Mouse (Mus musculus) layer of hippocampus, adult 8-10 months (tissue): ENCODE measurements around the gene Dll3. TPM values are rescaled to one million over a fixed set of nuclear protein-coding genes. Genes with fewer than 3 reads are reported as not detected.

Experiments used
- DNase-seq, 2 experiments: peaks; one replicate each; pipeline ENCODE4 v3.0.0; 2022; ENCODE audit warnings: low spot score in 2 of 2
- total RNA-seq, 4 experiments: library from RNA; stranded (reverse); gene quantifications; 2 replicates each; pipeline ENCODE4 v1.2.4; 2022

Gene Dll3
- total RNA-seq, 4 experiments from 2014 or later = 1.1 to 2.2 (median 1.7) TPM

DNA sequence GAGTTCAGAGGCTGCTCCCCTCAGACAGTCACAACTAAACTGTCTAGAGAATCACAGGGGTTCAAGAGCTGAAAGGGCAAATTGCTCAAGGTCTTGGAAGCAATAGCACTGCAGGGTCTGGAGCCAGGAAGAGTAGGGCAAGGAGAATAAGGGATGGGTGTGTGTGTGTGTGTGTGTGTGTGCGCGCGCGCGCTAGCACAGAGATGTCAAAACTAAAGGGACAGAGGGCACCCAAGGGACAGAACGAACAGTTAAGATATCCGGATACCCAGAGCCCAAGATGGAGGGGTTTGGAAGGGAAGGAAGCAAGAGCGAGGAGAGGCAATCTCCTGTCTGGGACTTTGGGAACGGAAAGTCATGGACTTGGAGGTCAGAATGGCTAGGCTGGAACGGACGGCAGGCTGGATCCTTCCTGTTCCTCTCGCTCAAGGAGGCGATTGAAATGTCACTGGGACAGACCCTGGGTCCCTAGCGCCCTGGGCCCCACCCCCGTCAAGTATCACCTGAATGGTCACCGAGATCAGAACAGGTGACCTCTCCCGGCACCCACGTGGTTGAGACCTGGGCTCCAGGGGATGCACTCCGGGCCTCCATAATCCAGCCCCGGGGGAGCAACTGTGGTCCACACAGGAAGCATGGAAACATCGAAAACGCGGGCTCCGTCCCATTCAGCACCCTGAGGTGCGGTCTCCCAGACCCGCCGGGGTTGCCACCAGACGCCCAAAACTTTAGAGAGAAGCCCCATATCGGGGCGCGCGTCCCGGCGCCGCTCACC, 9.3 kb upstream of the Dll3 start:
- peak in 1 of 2 experiments; percentile 23 for DNase-seq

DNA sequence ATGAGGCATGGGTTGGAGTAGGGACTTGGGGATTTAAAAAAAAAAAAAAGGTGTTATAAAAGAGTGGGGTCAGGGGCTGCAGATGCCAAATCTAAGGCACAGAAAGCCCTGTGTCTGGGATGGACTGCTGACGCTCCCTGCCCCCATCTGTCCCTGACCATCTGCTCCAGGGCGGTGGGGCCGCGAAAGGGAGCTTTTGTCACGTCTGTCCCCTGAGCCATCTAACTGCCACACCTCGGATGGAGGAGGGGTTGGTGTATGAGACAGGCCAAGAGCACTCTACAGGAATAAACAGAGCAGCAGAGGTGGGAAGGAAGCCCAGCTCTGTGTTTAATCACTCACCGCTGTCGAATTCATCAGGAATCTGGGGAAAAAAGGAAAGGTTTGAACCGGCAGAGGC, 7.7 kb upstream of the Dll3 start:
- DNase-seq = no peak

- DNase-seq = no peak
These were observed 4.2 kb upstream of the Dll3 start for GRCm38 (mm10) chr7:28306216-28306615.

DNA sequence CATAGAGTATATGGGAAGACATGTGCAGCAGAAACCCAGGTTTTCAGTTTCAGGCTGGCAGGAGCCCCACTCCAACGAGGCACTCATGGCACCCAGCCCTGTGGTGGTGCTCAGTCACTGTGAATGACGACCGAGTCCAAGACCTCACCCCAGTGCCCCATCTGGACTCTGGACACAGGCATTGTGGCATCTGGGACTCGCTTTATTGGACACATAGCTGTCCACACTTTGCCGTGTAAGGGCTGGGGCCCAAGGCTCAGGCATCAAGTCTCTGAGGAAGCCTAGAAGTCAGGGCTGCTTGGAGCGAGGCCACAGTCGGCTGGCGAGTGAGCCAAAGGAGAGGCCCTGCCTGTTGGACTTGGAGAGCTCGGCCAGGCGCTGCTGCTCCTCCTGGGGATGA, 3.6 kb upstream of the Dll3 start:
- no peak for DNase-seq

DNA sequence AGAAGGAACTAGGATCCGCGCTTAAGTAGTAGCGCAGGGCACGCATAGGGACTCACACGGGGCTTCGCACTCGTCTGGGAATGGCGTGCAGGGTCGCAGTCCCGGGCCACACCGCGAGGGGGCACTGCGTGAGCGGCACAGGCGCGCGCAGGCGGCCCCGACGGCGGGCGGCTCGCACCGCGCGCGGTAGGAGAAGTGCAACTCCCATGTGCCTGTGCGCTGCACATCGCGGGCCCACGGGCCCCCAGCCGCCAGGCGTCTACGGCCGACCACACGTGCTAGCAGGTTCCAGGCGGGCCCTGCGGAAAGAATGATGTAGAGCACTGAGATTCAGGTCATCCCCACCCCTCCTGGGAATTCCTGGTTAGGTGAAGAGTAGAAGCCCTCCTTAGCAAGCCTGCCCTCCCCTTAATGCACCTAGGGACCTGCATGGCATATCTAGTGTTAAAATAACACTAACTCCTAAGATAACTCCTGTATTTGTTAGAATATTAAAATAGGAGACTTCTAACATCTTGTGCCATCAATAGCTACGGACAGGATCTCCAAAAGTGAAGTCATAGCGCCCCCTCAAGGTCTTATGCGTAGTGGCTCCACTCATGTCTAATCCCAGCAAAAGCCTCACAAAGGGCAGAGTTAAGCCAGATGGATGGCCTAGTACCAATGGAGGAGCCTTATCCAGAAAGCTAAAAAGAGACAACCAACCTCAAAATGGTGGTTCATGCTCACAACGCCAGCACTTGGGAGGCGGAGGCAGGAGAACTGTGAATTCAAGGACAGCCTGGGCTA, 3.0 kb downstream of the Dll3 start:
- DNase-seq = peak in 1 of 2 experiments; percentile 39

GRCm38 (mm10) chr7:28294481-28294880, 7.6 kb downstream of the Dll3 start:
- peak in 1 of 2 experiments; percentile 55 for DNase-seq

DNA sequence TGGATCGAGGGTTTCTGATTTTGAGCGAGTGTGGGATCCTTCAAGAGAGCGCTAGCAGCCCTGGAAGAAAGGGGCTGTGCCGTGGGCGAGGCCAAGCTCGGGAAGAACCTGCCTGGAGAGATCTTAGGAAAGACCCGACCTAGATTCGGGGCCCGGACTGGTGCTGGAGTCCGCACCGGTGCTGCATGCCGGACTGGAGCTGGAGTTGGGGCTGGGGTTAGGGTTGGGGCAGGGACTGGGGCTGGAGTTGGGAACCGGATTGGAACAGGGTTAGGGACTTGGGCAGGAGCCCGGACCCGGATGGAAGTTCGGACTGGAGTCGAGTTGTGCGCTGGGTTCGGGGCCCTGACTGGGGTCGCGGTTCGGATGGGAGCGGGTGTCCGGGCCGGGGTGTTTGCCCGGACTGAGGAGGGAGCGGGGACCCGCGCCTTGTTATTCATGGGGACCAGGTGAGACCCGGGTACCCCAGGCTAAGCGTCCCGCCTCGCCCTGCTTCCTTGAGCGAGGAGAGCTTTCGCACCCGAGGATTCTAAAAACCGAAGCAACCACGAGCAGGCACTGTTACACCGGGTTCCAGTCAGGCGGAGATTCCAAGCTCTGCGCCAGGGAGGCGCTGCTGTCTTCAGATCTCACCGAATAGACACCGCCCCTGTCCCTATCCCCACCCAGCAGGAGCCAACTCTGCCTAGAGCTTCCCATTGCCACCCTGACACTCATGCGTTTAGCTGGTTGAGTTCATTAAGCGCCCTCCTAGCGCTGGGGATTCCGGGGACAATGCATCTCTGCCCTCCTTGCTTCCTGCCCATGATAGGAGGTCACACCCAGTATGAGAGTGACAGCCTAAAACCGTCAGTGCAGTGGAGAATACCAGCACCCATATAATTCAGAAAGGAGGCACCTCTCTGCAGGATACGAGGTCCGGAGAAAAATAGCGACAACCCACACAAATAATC, 11.1 kb downstream of the Dll3 start, which contains the start of gene Selenov:
Gene Selenov, minus strand, starts transcription at position 549 of the 953 bp plus-strand sequence.
- DNase-seq = peak in 1 of 2 experiments; percentile 28

- no peak for DNase-seq
These were observed 11.9 kb downstream of the Dll3 start for GRCm38 (mm10) chr7:28290165-28290564.

GRCm38 (mm10) chr7:28280630-28281029, 21.4 kb downstream of the Dll3 start:
- no peak for DNase-seq

DNA sequence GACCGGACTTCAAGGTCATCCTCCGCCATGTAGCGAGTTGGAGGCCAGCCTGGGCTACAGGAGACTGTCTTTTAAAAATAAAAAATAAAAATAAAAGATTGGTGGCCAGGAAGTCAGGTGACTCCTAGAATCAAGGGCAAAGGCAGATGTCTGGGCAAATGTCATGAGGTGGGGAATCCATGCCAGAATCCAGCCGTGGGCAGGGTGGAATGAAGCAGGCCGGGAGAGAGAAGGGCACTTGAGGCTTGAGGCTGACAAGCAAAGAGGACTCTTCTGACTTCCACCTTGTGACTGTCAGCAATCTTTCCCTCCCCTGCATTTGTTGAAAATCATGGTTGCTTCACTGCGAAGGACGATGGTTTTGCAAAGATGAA, 23.8 kb downstream of the Dll3 start:
- no peak for DNase-seq

DNA sequence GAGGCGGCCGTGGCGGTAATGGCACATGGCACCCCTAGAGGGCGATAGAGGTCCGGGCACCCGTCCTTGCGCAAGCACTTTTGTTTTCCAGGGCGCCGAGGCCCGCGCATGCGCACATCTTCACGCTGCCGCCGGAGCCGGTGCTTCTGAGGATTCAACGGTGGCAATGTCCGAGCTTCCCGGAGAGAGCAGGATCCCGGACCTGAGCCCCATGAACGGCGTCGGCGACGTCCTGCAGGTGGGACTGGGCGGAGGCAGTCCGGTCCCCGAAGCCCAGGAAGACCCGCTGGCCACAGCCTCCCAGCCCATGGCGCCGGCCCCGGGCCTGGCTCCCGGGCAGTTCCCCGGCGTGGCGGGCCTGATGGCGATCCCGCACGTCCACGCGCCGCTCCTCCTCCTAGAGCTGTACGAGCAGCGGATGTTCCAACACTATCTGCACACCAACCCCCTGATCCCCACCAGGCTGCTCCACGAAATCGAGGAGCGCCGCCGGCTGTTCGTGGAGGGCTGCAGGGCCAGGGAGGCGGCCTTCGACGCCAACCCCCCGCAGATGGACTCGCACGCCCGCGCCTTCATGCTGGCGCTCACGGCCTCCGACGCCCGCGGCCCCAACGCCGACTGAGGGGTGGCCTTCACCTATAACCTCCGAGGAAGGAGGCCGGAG, 24.3 kb downstream of the Dll3 start, which contains the start of gene Eid2b:
Gene Eid2b, plus strand, starts transcription at position 125 of the 664 bp plus-strand sequence.
- peak; percentile 88 to 97 for DNase-seq

GRCm38 (mm10) chr7:28277237-28277614, 24.8 kb downstream of the Dll3 start:
- DNase-seq = no peak

GRCm38 (mm10) chr7:28271761-28272160, 30.3 kb downstream of the Dll3 start:
- no peak for DNase-seq

- no peak for DNase-seq
These were observed 32.7 kb downstream of the Dll3 start for GRCm38 (mm10) chr7:28269355-28269754.

GRCm38 (mm10) chr7:28268576-28268975, 33.5 kb downstream of the Dll3 start:
- no peak for DNase-seq

DNA sequence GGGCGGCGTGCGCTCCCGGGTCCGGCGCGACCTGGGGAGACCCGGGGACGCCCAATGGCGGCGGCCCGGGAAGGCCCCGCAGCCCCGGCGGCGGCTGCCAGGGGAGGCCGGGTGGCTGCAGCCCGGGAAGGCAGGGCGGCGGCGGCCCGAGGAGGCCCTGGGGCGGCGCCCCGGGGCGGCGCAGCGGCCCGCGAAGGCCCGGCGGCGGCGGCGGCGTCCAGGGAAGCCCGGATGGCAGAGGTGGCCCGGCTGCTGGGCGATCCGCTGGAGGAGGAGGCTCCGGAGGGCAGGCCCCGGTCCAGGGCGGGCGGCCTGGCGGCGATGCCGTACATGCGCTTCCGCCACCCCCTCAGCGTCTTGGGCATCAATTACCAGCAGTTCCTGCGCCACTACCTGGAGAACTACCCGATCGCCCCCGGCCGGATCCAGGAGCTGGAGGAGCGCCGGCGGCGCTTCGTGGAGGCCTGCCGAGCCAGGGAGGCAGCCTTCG, 34.0 kb downstream of the Dll3 start:
- peak in 1 of 2 experiments; percentile 46 for DNase-seq

DNA sequence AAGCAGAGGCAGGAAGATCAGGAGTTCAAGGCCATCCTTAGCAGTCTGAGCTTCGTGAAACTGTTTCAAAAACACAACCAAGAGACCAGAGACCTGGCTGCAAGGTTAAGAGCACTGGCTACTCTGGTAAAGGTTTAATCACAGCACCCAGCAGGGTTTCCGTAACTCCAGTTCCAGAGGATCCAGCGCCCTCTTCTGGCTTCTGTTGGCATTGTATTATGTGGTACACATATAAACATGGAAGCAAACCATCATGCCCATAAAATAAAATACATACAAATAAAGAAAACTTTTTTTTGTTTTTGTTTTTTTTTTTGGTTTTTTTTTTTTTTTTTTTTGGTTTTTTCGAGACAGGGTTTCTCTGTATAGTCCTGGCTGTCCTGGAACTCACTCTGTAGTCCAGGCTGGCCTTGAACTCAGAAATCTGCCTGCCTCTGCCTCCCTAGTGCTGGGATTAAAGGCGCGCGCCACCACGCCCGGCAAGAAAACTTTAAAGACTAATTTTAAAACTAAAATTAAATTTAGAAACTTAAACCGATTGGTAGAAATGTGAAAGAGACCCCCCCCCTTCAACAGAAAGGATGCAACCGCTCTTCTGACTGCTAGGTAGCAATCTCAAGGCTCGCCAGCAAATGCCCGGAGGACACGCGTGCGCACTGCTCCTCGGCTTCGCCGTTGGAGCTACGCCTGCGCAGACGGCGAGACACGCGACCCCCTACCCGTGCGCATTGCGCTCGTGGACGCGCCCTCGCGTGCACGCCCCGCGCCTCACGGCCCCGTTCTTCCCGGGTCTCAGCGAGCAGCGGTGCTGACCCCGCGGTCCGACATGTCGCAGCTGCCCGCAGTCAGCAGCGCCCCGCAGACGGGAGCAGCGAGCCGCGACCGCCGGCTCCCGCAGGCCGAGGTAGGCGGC, 34.7 kb downstream of the Dll3 start, which contains the start of gene Eid2:
Gene Eid2, plus strand, starts transcription at position 753 of the 913 bp plus-strand sequence.
- DNase-seq = peak; percentile 84 to 88

DNA sequence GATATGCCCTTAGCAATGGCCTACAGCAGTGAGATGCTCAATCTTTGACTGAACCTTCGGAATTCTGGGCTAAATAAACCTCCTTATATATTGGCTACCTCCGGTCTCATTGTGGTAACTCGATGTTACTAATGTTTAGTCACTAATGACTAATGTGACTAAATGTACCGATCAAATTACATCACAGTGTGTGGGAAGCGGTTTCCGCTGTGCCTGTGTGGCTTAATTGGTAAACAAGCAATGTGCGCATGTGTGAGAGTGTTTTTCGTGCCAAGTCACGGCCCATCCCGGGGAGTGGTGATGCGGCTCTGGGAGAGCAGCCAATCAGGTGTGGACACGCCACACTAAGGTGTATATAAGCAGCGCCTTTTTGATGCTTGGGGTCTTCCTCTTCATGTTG, 36.6 kb downstream of the Dll3 start:
- DNase-seq = no peak

- peak in 1 of 2 experiments; percentile 23 for DNase-seq
These were observed 38.3 kb downstream of the Dll3 start for GRCm38 (mm10) chr7:28263786-28264185.
